ENCODE assay signal across 17 mouse cellular contexts in the genomic region with DNA sequence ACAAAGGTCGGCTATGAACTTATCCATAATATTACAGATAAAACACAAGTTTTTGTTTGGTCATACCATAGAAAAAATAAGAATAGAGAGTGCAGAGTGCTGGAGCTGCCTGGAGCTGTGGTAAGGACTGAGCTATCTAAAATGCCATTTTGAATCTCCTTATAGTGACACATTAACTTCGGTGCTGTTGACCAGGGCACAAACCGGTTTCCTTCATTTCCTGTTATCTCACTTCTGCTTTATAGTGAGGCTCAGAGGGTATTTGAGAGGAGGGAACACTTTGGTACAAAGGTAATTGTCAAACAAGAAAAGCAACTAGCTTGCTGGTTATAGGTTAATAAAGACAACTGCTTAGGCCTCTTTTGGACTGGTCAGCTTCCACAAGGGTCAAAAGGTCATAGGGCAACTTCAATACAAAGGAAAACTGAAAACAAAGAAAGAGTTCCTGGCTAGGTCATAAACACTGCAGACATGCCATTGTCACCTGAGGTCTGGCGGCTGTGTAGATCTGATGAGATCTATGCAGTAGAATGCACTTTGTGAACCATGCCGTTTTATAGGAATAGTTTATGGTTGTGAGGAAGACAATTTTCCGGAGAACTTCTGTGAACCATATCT.
DNase-seq lines count a peak whose midpoint lies in the region; ATAC-seq and TF ChIP-seq lines count a peak whose summit lies in the region.
"Had no signal": no experiment of that assay in that cellular context is flagged by ENCODE, and none has a peak within 500 bp of the region (broad histone marks: within the 10 kb centered on the region; RNA-seq: fewer than 3 reads in every experiment).

No protein-coding gene starts in this region.

- no peak for TF ChIP-seq RAD21 in MEL (IDR thresholded peaks at IDR 0.05; ENCODE audit: low read depth, low read length)

- no peaks in the 10 kb centered on the region; the same call in 1 of the 2 replicates for H3K4me1 ChIP-seq in kidney, adult 2 months (ENCODE audit: control insufficient read depth, insufficient read depth, low read length)
- no peaks in the 10 kb centered on the region for H3K4me1 ChIP-seq in kidney, embryonic 14.5 days (ENCODE audit: control insufficient read depth, insufficient read depth, low read length)
- H3K4me1 ChIP-seq in MEL (ENCODE audit: control insufficient read depth in 1 of 2, insufficient read depth in 2 of 2, low read length in 2 of 2): peaks cover 6 to 20% of the 10 kb centered on the region in 2 experiments
- H3K4me1 ChIP-seq in intestine, postnatal 0 days (replicated peaks; ENCODE audit: control insufficient read depth, insufficient read depth, low read length): 0 out of 2 replicates have a peak, but pooled peaks cover 4% of the 10 kb centered on the region
- H3K4me1 ChIP-seq: embryonic facial prominence, embryonic 12.5 days; heart, embryonic 13.5 days; hindbrain, embryonic 10.5 days; limb, embryonic 15.5 days; midbrain, embryonic 12.5 days had no signal

- ATAC-seq in kidney, embryonic 14.5 days (ENCODE audit: low FRiP score, low TSS enrichment): no peak
- peak; percentile 93 for ATAC-seq in intestine, postnatal 0 days
- peak; percentile 73 for ATAC-seq in megakaryocyte progenitor cell, adult 5-6 weeks (replicated peaks; ENCODE audit: poor library complexity)

- no peak for TF ChIP-seq POLR2A in kidney, adult 2 months (IDR thresholded peaks at IDR 0.05; ENCODE audit: low read depth, low read length)
- TF ChIP-seq POLR2A in MEL (IDR thresholded peaks at IDR 0.05; ENCODE audit: control insufficient read depth in 1 of 2, insufficient read depth in 1 of 2, low read depth in 1 of 2, low read length in 2 of 2, poor library complexity in 1 of 2): no peak

- H3K27ac ChIP-seq in kidney, adult 2 months (ENCODE audit: insufficient read depth, low read depth, low read length): no peak overlapping the region
- H3K27ac ChIP-seq in kidney, embryonic 14.5 days (ENCODE audit: low read depth, low read length): no peak overlapping the region
- H3K27ac ChIP-seq in MEL (ENCODE audit: control insufficient read depth, low read depth, low read length): no peak overlapping the region
- H3K27ac ChIP-seq in intestine, postnatal 0 days (ENCODE audit: low read depth, low read length): peak overlapping the region; percentile 42
- H3K27ac ChIP-seq: embryonic facial prominence, embryonic 12.5 days; heart, embryonic 13.5 days; hindbrain, embryonic 10.5 days; limb, embryonic 15.5 days; midbrain, embryonic 12.5 days had no signal

- H3K9me3 ChIP-seq in kidney, embryonic 14.5 days (ENCODE audit: control insufficient read depth, low read length): no peaks in the 10 kb centered on the region
- no peaks in the 10 kb centered on the region for H3K9me3 ChIP-seq in MEL (replicated peaks; ENCODE audit: insufficient read depth, low read length)
- H3K9me3 ChIP-seq in intestine, postnatal 0 days (ENCODE audit: control insufficient read depth): no peaks in the 10 kb centered on the region
- H3K9me3 ChIP-seq: embryonic facial prominence, embryonic 12.5 days; heart, embryonic 13.5 days; hindbrain, embryonic 10.5 days; limb, embryonic 15.5 days; midbrain, embryonic 12.5 days had no signal

- H3K36me3 ChIP-seq in kidney, adult 2 months (ENCODE audit: control insufficient read depth, insufficient read depth, low read length): no peaks in the 10 kb centered on the region
- no peaks in the 10 kb centered on the region for H3K36me3 ChIP-seq in kidney, embryonic 14.5 days (ENCODE audit: control insufficient read depth, insufficient read depth, low read length)
- peaks cover 0 to 29% of the 10 kb centered on the region in 2 experiments; a peak in 2 of 4 replicates for H3K36me3 ChIP-seq in MEL (ENCODE audit: control insufficient read depth in 1 of 2, insufficient read depth in 2 of 2, low read length in 2 of 2)
- H3K36me3 ChIP-seq in intestine, postnatal 0 days (ENCODE audit: control insufficient read depth, insufficient read depth): no peaks in the 10 kb centered on the region
- H3K36me3 ChIP-seq: embryonic facial prominence, embryonic 12.5 days; heart, embryonic 13.5 days; hindbrain, embryonic 10.5 days; limb, embryonic 15.5 days; midbrain, embryonic 12.5 days had no signal

- no peak for TF ChIP-seq CTCF in kidney, adult 2 months (conservative IDR thresholded peaks at IDR 0.05; ENCODE audit: insufficient read depth, insufficient read length, low read depth, low read length)
- TF ChIP-seq CTCF in MEL (IDR thresholded peaks at IDR 0.05 in 2 of 3, conservative IDR thresholded peaks at IDR 0.05 in 1 of 3; ENCODE audit: control insufficient read depth in 1 of 3, insufficient read depth in 1 of 3, low read depth in 2 of 3, low read length in 3 of 3, poor library complexity in 1 of 3, severe bottlenecking in 1 of 3): no peak
- TF ChIP-seq CTCF in intestine, postnatal 0 days (IDR thresholded peaks at IDR 0.05; ENCODE audit: low read depth): no peak

- no peak overlapping the region for H3K9ac ChIP-seq in kidney, embryonic 14.5 days (ENCODE audit: low read depth, low read length)
- H3K9ac ChIP-seq in MEL (ENCODE audit: control insufficient read depth, low read depth, low read length, poor library complexity, severe bottlenecking): no peak overlapping the region
- H3K9ac ChIP-seq in intestine, postnatal 0 days (ENCODE audit: low read depth, low read length): no peak overlapping the region
- H3K9ac ChIP-seq: embryonic facial prominence, embryonic 12.5 days; heart, embryonic 13.5 days; limb, embryonic 15.5 days; midbrain, embryonic 12.5 days had no signal

- peak; percentile 45 for DNase-seq in kidney, adult 2 months
- peak; percentile 55 for DNase-seq in MEL (ENCODE audit: low read depth, low spot score)
- DNase-seq in thymus, postnatal 4 days: no peak
- no peak for DNase-seq in spleen, postnatal 36 days (ENCODE audit: low spot score in 2 of 2)
- no peak for DNase-seq in right cerebral cortex, postnatal 36 days (ENCODE audit: low spot score in 2 of 2)
- DNase-seq: cerebellum, postnatal 25 days; layer of hippocampus, adult 9-11 months; lung, postnatal 36 days had no signal

- no peaks in the 10 kb centered on the region; the same call in 1 of the 2 replicates for H3K27me3 ChIP-seq in kidney, adult 2 months (replicated peaks; ENCODE audit: control insufficient read depth, insufficient read depth, low read length)
- no peaks in the 10 kb centered on the region for H3K27me3 ChIP-seq in kidney, embryonic 14.5 days (ENCODE audit: control insufficient read depth, insufficient read depth, low read length)
- H3K27me3 ChIP-seq in MEL (ENCODE audit: control insufficient read depth in 1 of 2, insufficient read depth in 2 of 2, low read length in 2 of 2): no peaks in the 10 kb centered on the region
- no peaks in the 10 kb centered on the region for H3K27me3 ChIP-seq in intestine, postnatal 0 days (replicated peaks; ENCODE audit: control insufficient read depth, insufficient read depth, low read length)
- H3K27me3 ChIP-seq: CH12.LX; embryonic facial prominence, embryonic 12.5 days; heart, embryonic 13.5 days; limb, embryonic 15.5 days; midbrain, embryonic 12.5 days had no signal

- WGBS in kidney, adult 2 months: 54% methylated on average over 6 of the region's 6 CpGs
- WGBS in kidney, embryonic 14.5 days: 76% methylated on average over 6 of the region's 6 CpGs
- WGBS in intestine, postnatal 0 days: 36% methylated on average over 6 of the region's 6 CpGs

- H3K4me2 ChIP-seq in kidney, embryonic 14.5 days (replicated peaks; ENCODE audit: low read depth, low read length): no peak overlapping the region
- no peak overlapping the region for H3K4me2 ChIP-seq in intestine, postnatal 0 days (replicated peaks; ENCODE audit: low read depth)
- H3K4me2 ChIP-seq: embryonic facial prominence, embryonic 12.5 days; heart, embryonic 13.5 days; limb, embryonic 15.5 days; midbrain, embryonic 12.5 days had no signal

- H3K4me3 ChIP-seq in kidney, adult 2 months (ENCODE audit: insufficient read depth, low read depth, low read length): no peak overlapping the region
- no peak overlapping the region for H3K4me3 ChIP-seq in kidney, embryonic 14.5 days (ENCODE audit: low read length)
- no peak overlapping the region for H3K4me3 ChIP-seq in MEL (ENCODE audit: control insufficient read depth in 1 of 2, insufficient read depth in 1 of 2, low read depth in 2 of 2, low read length in 2 of 2)
- H3K4me3 ChIP-seq in intestine, postnatal 0 days (ENCODE audit: low read depth, low read length): no peak overlapping the region
- H3K4me3 ChIP-seq: embryonic facial prominence, embryonic 12.5 days; heart, embryonic 13.5 days; hindbrain, embryonic 10.5 days; limb, embryonic 15.5 days; midbrain, embryonic 12.5 days had no signal

- peak in 1 of 2 experiments; percentile 14; a peak in 1 of 4 replicates for TF ChIP-seq EP300 in MEL (IDR thresholded peaks at IDR 0.05; ENCODE audit: low read depth in 1 of 2, low read length in 2 of 2)

- H3K79me2 ChIP-seq in MEL (ENCODE audit: control insufficient read depth, insufficient read depth, low read length, poor library complexity): no peaks in the 10 kb centered on the region

TF ChIP-seq in MEL, 35 proteins besides CTCF, POLR2A, EP300 and RAD21:
- TF ChIP-seq ZNF384 (IDR thresholded peaks at IDR 0.05; ENCODE audit: low read depth, low read length) (no peak), ZC3H11A (IDR thresholded peaks at IDR 0.05; ENCODE audit: low read depth, low read length) (no peak), MAX (IDR thresholded peaks at IDR 0.05; ENCODE audit: low read length) (no peak), SIN3A (IDR thresholded peaks at IDR 0.05; ENCODE audit: low read length) (no peak), JUND (IDR thresholded peaks at IDR 0.05; ENCODE audit: low read depth, low read length) (no peak), POLR2AphosphoS5 (IDR thresholded peaks at IDR 0.05; ENCODE audit: borderline replicate concordance, low read depth, low read length) (no peak)

Comparison
In these comparisons a context has a peak if more than half of its experiments do, and no peak if none do; other contexts are left out.
1. DNase-seq: peak in kidney, adult 2 months (single experiment) and MEL (single experiment); none in thymus, postnatal 4 days (single experiment), spleen, postnatal 36 days (0 of 2) and right cerebral cortex, postnatal 36 days (0 of 2).